Mouse (Mus musculus): ENCODE results near the gene Arntl.

The Arntl gene

GRCm38 (mm10) chr7:113206644-113207470 lies at the start of gene Arntl:
Arntl (plus strand) TSS chr7:113207465.
- in situ Hi-C loops (cut with MboI, MseI), result no loop called here

- in situ Hi-C loops (cut with MboI, MseI), result no loop called here
These were observed 46.1 kb upstream of the Arntl start for GRCm38 (mm10) chr7:113161077-113161698.

GRCm38 (mm10) chr7:113164719-113165118 lies 42.5 kb upstream of the Arntl start:
- in situ Hi-C loops (cut with MboI, MseI), result no loop called here

GRCm38 (mm10) chr7:113167092-113167491 lies 40.2 kb upstream of the Arntl start:
- in situ Hi-C loops (cut with MboI, MseI), result no loop called here

- in situ Hi-C loops (cut with MboI, MseI), result no loop called here
These were observed 38.7 kb upstream of the Arntl start for GRCm38 (mm10) chr7:113168609-113169008.

GRCm38 (mm10) chr7:113172425-113172824 lies 34.8 kb upstream of the Arntl start:
- in situ Hi-C loops (cut with MboI, MseI), result no loop called here

GRCm38 (mm10) chr7:113175481-113175880 lies 31.8 kb upstream of the Arntl start:
- in situ Hi-C loops (cut with MboI, MseI), result no loop called here

- in situ Hi-C loops (cut with MboI, MseI), result no loop called here
These were observed 29.2 kb upstream of the Arntl start for GRCm38 (mm10) chr7:113178073-113178472.

- in situ Hi-C loops (cut with MboI, MseI), result no loop called here
These were observed 23.5 kb upstream of the Arntl start for GRCm38 (mm10) chr7:113183787-113184186.

GRCm38 (mm10) chr7:113185056-113185455 lies 22.2 kb upstream of the Arntl start:
- in situ Hi-C loops (cut with MboI, MseI), result no loop called here

GRCm38 (mm10) chr7:113186041-113186800 lies 21.0 kb upstream of the Arntl start:
- in situ Hi-C loops (cut with MboI, MseI), result no loop called here

- in situ Hi-C loops (cut with MboI, MseI), result no loop called here
These were observed 19.2 kb upstream of the Arntl start for GRCm38 (mm10) chr7:113188091-113188490.

GRCm38 (mm10) chr7:113188566-113188965 lies 18.7 kb upstream of the Arntl start:
- in situ Hi-C loops (cut with MboI, MseI), result no loop called here

- in situ Hi-C loops (cut with MboI, MseI), result no loop called here
These were observed 15.5 kb upstream of the Arntl start for GRCm38 (mm10) chr7:113191787-113192186.

GRCm38 (mm10) chr7:113192714-113193365 lies 14.4 kb upstream of the Arntl start:
- in situ Hi-C loops (cut with MboI, MseI), result no loop called here

GRCm38 (mm10) chr7:113193872-113194271 lies 13.4 kb upstream of the Arntl start:
- in situ Hi-C loops (cut with MboI, MseI), result no loop called here

- in situ Hi-C loops (cut with MboI, MseI), result no loop called here
These were observed 12.0 kb upstream of the Arntl start for GRCm38 (mm10) chr7:113195271-113195670.

GRCm38 (mm10) chr7:113196171-113196570 lies 11.1 kb upstream of the Arntl start:
- in situ Hi-C loops (cut with MboI, MseI), result no loop called here

- in situ Hi-C loops (cut with MboI, MseI), result no loop called here
These were observed 10.0 kb upstream of the Arntl start for GRCm38 (mm10) chr7:113197161-113197775.

- in situ Hi-C loops (cut with MboI, MseI), result no loop called here
These were observed 5.7 kb upstream of the Arntl start for GRCm38 (mm10) chr7:113201584-113201983.

Measured in T-helper 2 cell (primary cell).